Mouse (Mus musculus): ENCODE measurements around the gene Mtfr1l.

- TF ChIP-seq POLR2A (IDR thresholded peaks at IDR 0.05; ENCODE audit: control insufficient read depth in 1 of 2, insufficient read depth in 1 of 2, low read depth in 1 of 2, low read length in 2 of 2, poor library complexity in 1 of 2): no peak
- no peak for TF ChIP-seq MAFK (IDR thresholded peaks at IDR 0.05; ENCODE audit: borderline replicate concordance, low read depth, low read length)
- no peak for TF ChIP-seq ZMIZ1 (IDR thresholded peaks at IDR 0.05; ENCODE audit: low read depth, low read length)
Observed at GRCm38 (mm10) chr4:134483696-134484095, 51.5 kb downstream of the Mtfr1l start.

Measured in MEL (cell line).